Comparison of ENCODE assay signal across 37 mouse cellular contexts in genomic region chr11:53623573-53623972, GRCm38 (mm10). TPM values are rescaled to one million over a fixed set of nuclear protein-coding genes. Genes with fewer than 3 reads are reported as not detected.
"Had no signal": no experiment of that assay in that cellular context is flagged by ENCODE, and none has a peak within 500 bp of the region (broad histone marks: within the 10 kb centered on the region; RNA-seq: fewer than 3 reads in every experiment).

No protein-coding gene starts in this region.

- H3K27me3 ChIP-seq: heart, embryonic 15.5 days; hindbrain, embryonic 13.5 days; hindbrain, embryonic 15.5 days; limb, embryonic 12.5 days had no signal

- H3K9ac ChIP-seq: heart, embryonic 13.5 days; heart, embryonic 15.5 days; hindbrain, embryonic 13.5 days; hindbrain, embryonic 15.5 days; kidney, embryonic 15.5 days; limb, embryonic 12.5 days had no signal

- H3K36me3 ChIP-seq: heart, embryonic 13.5 days; heart, embryonic 15.5 days; hindbrain, embryonic 13.5 days; hindbrain, embryonic 15.5 days; kidney, embryonic 15.5 days; limb, embryonic 10.5 days; limb, embryonic 12.5 days had no signal

- H3K9me3 ChIP-seq: heart, embryonic 13.5 days; heart, embryonic 15.5 days; hindbrain, embryonic 13.5 days; hindbrain, embryonic 15.5 days; kidney, embryonic 15.5 days; limb, embryonic 10.5 days; limb, embryonic 12.5 days had no signal

- DNase-seq: gastrocnemius, postnatal 14 days; gastrocnemius, postnatal 36 days; heart, adult 11 months; heart, adult 2 months; heart, postnatal 14 days; heart, postnatal 36 days; kidney, adult 11 months; kidney, adult 2 months; kidney, adult 9 months; kidney, postnatal 10 days; kidney, postnatal 25 days; kidney, postnatal 4 days; liver had no signal

- ATAC-seq: hindbrain, postnatal 0 days; intestine, embryonic 16.5 days had no signal

- H3K4me2 ChIP-seq: heart, embryonic 11.5 days; heart, embryonic 13.5 days; heart, embryonic 15.5 days; hindbrain, embryonic 13.5 days; hindbrain, embryonic 15.5 days; kidney, embryonic 15.5 days; limb, embryonic 12.5 days; liver, embryonic 11.5 days had no signal

- H3K4me3 ChIP-seq: heart, adult 2 months; heart, embryonic 13.5 days; heart, embryonic 15.5 days; hindbrain, embryonic 13.5 days; hindbrain, embryonic 15.5 days; kidney, embryonic 15.5 days; layer of hippocampus, adult 2 months; left cerebral cortex, adult 2 months; limb, embryonic 10.5 days; limb, embryonic 12.5 days had no signal

- H3K4me1 ChIP-seq: hindbrain, embryonic 13.5 days; hindbrain, embryonic 15.5 days; limb, embryonic 12.5 days had no signal

- H3K27ac ChIP-seq: heart, adult 2 months; heart, embryonic 13.5 days; heart, embryonic 15.5 days; hindbrain, embryonic 13.5 days; hindbrain, embryonic 15.5 days; hindbrain, postnatal 0 days; kidney, embryonic 15.5 days; layer of hippocampus, adult 2 months; left cerebral cortex, adult 2 months; limb, embryonic 10.5 days; limb, embryonic 12.5 days had no signal

RNA-seq across cellular contexts. Expression of gene Il4, which starts 5.1 kb away (rescaled TPM):
- total RNA-seq: gastrocnemius, adult 18-20 months; gastrocnemius, adult 8-10 months; gastrocnemius, postnatal 14 days; gastrocnemius, postnatal 36 days; heart, adult 2 months; heart, postnatal 14 days; heart, postnatal 36 days; hindbrain, postnatal 0 days; layer of hippocampus, adult 2 months; layer of hippocampus, postnatal 10 days; layer of hippocampus, postnatal 25 days; left cerebral cortex, adult 2 months; left cerebral cortex, postnatal 14 days; left cerebral cortex, postnatal 36 days had no signal
- polyA plus RNA-seq: gonadal fat pad, adult 2 months; heart, postnatal 0 days; kidney, adult 2 months had no signal

RNA-seq across cellular contexts. Expression of gene Il13, which starts 10.9 kb away (rescaled TPM):
- total RNA-seq: gastrocnemius, adult 18-20 months; gastrocnemius, adult 8-10 months; gastrocnemius, postnatal 14 days; gastrocnemius, postnatal 36 days; heart, adult 2 months; heart, postnatal 14 days; heart, postnatal 36 days; hematopoietic stem cell, adult 5-6 weeks; hindbrain, postnatal 0 days; layer of hippocampus, adult 2 months; layer of hippocampus, postnatal 10 days; layer of hippocampus, postnatal 25 days; left cerebral cortex, adult 2 months; left cerebral cortex, postnatal 14 days; left cerebral cortex, postnatal 36 days had no signal
- polyA plus RNA-seq: heart, adult 2 months; heart, embryonic 11.5 days; heart, embryonic 13.5 days; heart, embryonic 15.5 days; heart, postnatal 0 days; hindbrain, embryonic 11.5 days; hindbrain, embryonic 13.5 days; hindbrain, embryonic 15.5 days; hindbrain, postnatal 0 days; intestine, embryonic 14.5 days; intestine, embryonic 16.5 days; kidney, adult 2 months; kidney, embryonic 15.5 days; limb, embryonic 10.5 days; limb, embryonic 12.5 days; liver, embryonic 11.5 days had no signal
